Mouse (Mus musculus) testis, adult 2 months (tissue): ENCODE measurements around the gene Thumpd2. TPM values are rescaled to one million over a fixed set of nuclear protein-coding genes. Genes with fewer than 3 reads are reported as not detected.

Source experiments
- H3K27ac ChIP-seq: fragments of 200-500 bp; 2 replicates; pipeline ENCODE4 v1.5.1; 2012; ENCODE audit warnings: low read depth, low read length; ENCODE audit not compliant: control insufficient read depth, insufficient read depth
- H3K27me3 ChIP-seq: fragments of 200-500 bp; 2 replicates; pipeline ENCODE4 v1.6.1; 2012; ENCODE audit warnings: mild to moderate bottlenecking, low read length, moderate library complexity; ENCODE audit not compliant: control insufficient read depth, insufficient read depth
- H3K36me3 ChIP-seq: fragments of 200-500 bp; 2 replicates; pipeline ENCODE4 v1.6.1; 2012; ENCODE audit warnings: mild to moderate bottlenecking, low read length; ENCODE audit not compliant: control insufficient read depth, insufficient read depth
- H3K4me1 ChIP-seq: fragments of 200-500 bp; 2 replicates; pipeline ENCODE4 v1.6.1; 2012; ENCODE audit warnings: low read length; ENCODE audit not compliant: control insufficient read depth, insufficient read depth
- H3K4me3 ChIP-seq: fragments of 200-500 bp; 2 replicates; pipeline ENCODE4 v1.5.1; 2012; ENCODE audit warnings: low read depth, mild to moderate bottlenecking, low read length, moderate library complexity, mixed read lengths; ENCODE audit not compliant: control insufficient read depth
- CTCF ChIP-seq: fragments of 200-500 bp; IDR thresholded peaks from 2 replicates; pipeline ENCODE4 v1.5.1; 2012; ENCODE audit warnings: low read depth, mild to moderate bottlenecking, inconsistent platforms, low read length, moderate library complexity; ENCODE audit not compliant: control insufficient read depth, insufficient read depth, insufficient replicate concordance
- POLR2A ChIP-seq: fragments of 200-500 bp; IDR thresholded peaks from 2 replicates; pipeline ENCODE4 v1.6.1; 2012; ENCODE audit warnings: low read depth, mild to moderate bottlenecking, inconsistent platforms, low read length, moderate library complexity; ENCODE audit not compliant: control insufficient read depth
- polyA plus RNA-seq: library from polyadenylated mRNA; depleted of rRNA; stranded (reverse); fragments of >200 nt; gene quantifications from 2 replicates; pipeline ENCODE4 v1.2.3, GENCODE M21; 2012

Thumpd2 gene
- polyA plus RNA-seq, 1 experiment = 0.67 TPM

DNA sequence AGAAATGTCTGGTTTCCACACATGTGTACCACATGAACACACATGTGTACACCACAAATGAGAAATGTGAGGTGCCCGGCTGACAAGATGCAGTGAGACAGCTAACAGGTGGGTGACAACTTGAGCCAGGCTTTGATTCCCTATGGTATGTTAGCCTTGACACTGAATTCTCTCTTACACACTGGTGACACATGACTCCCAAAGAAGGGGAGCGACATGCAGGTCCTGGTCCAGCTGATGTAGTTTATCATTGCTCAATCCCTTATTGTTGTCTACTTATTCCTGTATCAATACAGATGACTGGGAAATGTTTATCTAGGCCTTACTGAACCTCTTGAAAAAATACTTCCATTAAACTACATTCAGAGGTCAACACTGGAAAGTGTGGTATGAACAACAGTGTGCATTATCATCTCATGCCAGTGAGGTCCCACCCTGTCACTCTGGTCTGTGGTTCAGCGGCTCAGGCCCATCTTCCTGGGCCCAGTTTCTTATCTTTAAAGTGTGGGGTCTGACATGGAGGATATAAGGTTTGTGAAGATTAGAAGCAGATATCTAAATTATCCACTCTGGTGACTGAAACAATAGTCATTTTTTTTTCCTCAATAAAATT is 32.9 kb downstream of the Thumpd2 start:
- Histone ChIP-seq H3K27ac (no peak overlapping the region), H3K36me3 (no peaks in the 10 kb centered on the region), H3K4me3 (no peak overlapping the region), H3K4me1 (no peaks in the 10 kb centered on the region), H3K27me3 (no peaks in the 10 kb centered on the region)
- TF ChIP-seq POLR2A = no peak
- TF ChIP-seq CTCF = no peak

- no peaks in the 10 kb centered on the region for H3K4me1 ChIP-seq
- TF ChIP-seq CTCF (no peak), POLR2A (no peak)
- H3K4me3 ChIP-seq = no peak overlapping the region
- H3K27ac ChIP-seq = no peak overlapping the region
- no peaks in the 10 kb centered on the region for H3K27me3 ChIP-seq
- no peaks in the 10 kb centered on the region for H3K36me3 ChIP-seq
Measured at GRCm38 (mm10) chr17:81027331-81027730, 37.6 kb downstream of the Thumpd2 start.

DNA sequence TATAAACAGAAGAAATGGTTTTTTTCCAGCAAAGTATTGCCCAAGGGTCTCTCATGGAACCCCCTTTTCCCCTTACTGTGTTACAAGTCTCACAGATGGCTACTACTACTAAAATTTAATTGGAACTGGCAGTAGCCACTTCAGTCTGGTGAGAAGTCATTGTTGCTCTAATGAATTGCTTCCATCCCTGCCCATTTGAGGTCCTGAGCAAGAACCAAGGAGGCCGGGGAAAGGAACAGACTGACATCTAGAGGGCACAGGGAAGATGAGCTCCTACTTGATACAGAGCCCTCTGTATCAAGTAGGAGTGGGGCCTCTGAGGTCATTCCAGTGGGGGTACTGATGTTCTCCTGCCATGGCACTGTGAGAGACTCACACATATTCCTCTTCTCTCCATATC is 47.8 kb downstream of the Thumpd2 start:
- Histone ChIP-seq H3K36me3 (no peaks in the 10 kb centered on the region), H3K27me3 (no peaks in the 10 kb centered on the region)
- no peak for TF ChIP-seq CTCF
- no peak for TF ChIP-seq POLR2A

GRCm38 (mm10) chr17:81015814-81016447 is 49.0 kb downstream of the Thumpd2 start:
- Histone ChIP-seq H3K4me1 (peaks cover 2% of the 10 kb centered on the region; the same call in 1 of the 2 replicates), H3K27me3 (no peaks in the 10 kb centered on the region), H3K36me3 (no peaks in the 10 kb centered on the region), H3K27ac (no peak overlapping the region), H3K4me3 (no peak overlapping the region)
- TF ChIP-seq CTCF (peak; percentile 14; the same call in 1 of the 2 replicates), POLR2A (no peak)

More for the DNA sequence above, 47.8 kb downstream of the Thumpd2 start:
- no peak overlapping the region for H3K27ac ChIP-seq
- H3K4me1 ChIP-seq = no peaks in the 10 kb centered on the region; the same call in 1 of the 2 replicates
- H3K4me3 ChIP-seq = no peak overlapping the region

DNA sequence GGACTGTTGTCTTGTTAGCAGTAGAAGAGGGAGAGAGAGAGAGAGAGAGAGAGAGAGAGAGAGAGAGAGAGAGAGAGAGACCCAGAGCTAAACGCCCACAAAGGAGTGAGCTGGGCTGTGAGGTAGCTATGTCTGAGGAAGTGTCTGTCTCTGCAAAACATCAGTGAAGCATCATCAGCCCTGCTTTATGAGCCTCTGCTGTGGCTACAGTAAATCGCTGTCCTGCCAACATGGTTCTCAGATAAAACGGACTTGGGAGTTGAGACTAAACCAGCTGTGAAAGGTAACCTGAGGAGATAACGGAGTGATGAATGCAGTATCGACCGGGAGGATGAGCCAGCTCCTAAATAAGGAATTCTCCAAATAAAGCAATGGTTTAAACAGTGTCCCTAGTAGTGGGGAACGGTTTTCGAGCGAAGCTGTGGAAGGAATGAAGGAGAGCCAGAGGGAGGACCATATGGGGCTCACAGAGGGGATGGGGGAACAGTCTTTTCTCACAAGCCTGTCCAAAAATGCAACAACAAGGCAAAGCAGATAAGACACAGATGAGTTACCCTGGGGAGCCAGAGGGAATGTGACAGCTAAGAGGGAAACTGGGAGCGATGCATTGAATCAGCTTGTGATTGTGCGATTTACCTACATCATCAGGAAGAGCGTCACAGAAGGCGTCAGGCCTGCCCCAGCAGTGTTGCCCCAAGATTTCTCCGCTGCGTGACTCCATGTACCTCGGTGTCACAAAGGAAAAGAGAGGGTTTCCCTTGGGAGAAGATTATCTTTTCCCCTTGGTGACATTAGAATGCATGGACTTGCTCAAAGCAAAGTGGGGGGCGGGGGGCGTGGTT is 53.8 kb downstream of the Thumpd2 start:
- no peak overlapping the region for H3K27ac ChIP-seq
- no peaks in the 10 kb centered on the region for H3K27me3 ChIP-seq
- no peak for TF ChIP-seq POLR2A
- no peak for TF ChIP-seq CTCF

GRCm38 (mm10) chr17:81010199-81010598 is 54.7 kb downstream of the Thumpd2 start:
- no peak overlapping the region for H3K27ac ChIP-seq
- peaks cover 2% of the 10 kb centered on the region; the same call in 1 of the 2 replicates for H3K4me1 ChIP-seq
- no peaks in the 10 kb centered on the region for H3K36me3 ChIP-seq
- H3K4me3 ChIP-seq = no peak overlapping the region
- no peak for TF ChIP-seq CTCF
- no peak for TF ChIP-seq POLR2A
- H3K27me3 ChIP-seq = no peaks in the 10 kb centered on the region

More for the DNA sequence above, 53.8 kb downstream of the Thumpd2 start:
- H3K4me1 ChIP-seq = peaks cover 2% of the 10 kb centered on the region; the same call in 1 of the 2 replicates
- no peak overlapping the region for H3K4me3 ChIP-seq
- H3K36me3 ChIP-seq = no peaks in the 10 kb centered on the region

GRCm38 (mm10) chr17:81009112-81009511 is 55.8 kb downstream of the Thumpd2 start:
- no peaks in the 10 kb centered on the region for H3K27me3 ChIP-seq
- H3K4me3 ChIP-seq = no peak overlapping the region
- H3K36me3 ChIP-seq = no peaks in the 10 kb centered on the region
- H3K4me1 ChIP-seq = peaks cover 2% of the 10 kb centered on the region; the same call in 1 of the 2 replicates
- TF ChIP-seq POLR2A = no peak
- no peak for TF ChIP-seq CTCF
- no peak overlapping the region for H3K27ac ChIP-seq

GRCm38 (mm10) chr17:81005292-81005691 is 59.6 kb downstream of the Thumpd2 start:
- Histone ChIP-seq H3K27me3 (no peaks in the 10 kb centered on the region), H3K4me3 (no peak overlapping the region), H3K36me3 (no peaks in the 10 kb centered on the region), H3K27ac (no peak overlapping the region), H3K4me1 (no peaks in the 10 kb centered on the region)
- TF ChIP-seq CTCF = no peak
- no peak for TF ChIP-seq POLR2A
